Mouse (Mus musculus) granulocyte monocyte progenitor cell, adult 5-6 weeks (primary cell): Measurements from ENCODE around the gene Slc13a1. TPM values are rescaled to one million over a fixed set of nuclear protein-coding genes. Genes with fewer than 3 reads are reported as not detected.
"Not testable (repeated sequence)": the region's sequence is repeated elsewhere in the genome, so short reads cannot be mapped to it uniquely, and the experiment has no call there.

Source experiments
- ATAC-seq: replicated peaks from 2 replicates; pipeline ENCODE4 v1.8.0; 2016; ENCODE audit warnings: mild to moderate bottlenecking, moderate TSS enrichment, inconsistent platforms; ENCODE audit not compliant: poor library complexity, severe bottlenecking
- total RNA-seq, 2 experiments: library from RNA; stranded (forward) in 1 of 2; stranded (reverse) in 1 of 2; fragments of 200-712, 200-1000 nt in 1 of 2; fragments of >200 nt in 1 of 2; fragmentation: Nextera tagmentation in 1 of 2; gene quantifications; 2 replicates each; pipeline ENCODE4 v1.2.3; 2014 to 2017

The Slc13a1 gene
- total RNA-seq (2014; fragmentation: Nextera tagmentation) = not detected in 2 replicates
- total RNA-seq (2017) = not detected in 2 replicates

- no peak for ATAC-seq
These were observed at the start of gene Slc13a1 for GRCm38 (mm10) chr6:24167734-24168327. TSS of gene Slc13a1 (minus strand) at chr6:24168092.

GRCm38 (mm10) chr6:24207866-24208265 lies 40.0 kb upstream of the Slc13a1 start:
- no peak for ATAC-seq

GRCm38 (mm10) chr6:24202226-24202625 lies 34.3 kb upstream of the Slc13a1 start:
- ATAC-seq = no peak

- ATAC-seq = no peak
These were observed 33.0 kb upstream of the Slc13a1 start for GRCm38 (mm10) chr6:24200644-24201484.

- ATAC-seq = not testable (repeated sequence)
These were observed 29.8 kb upstream of the Slc13a1 start for GRCm38 (mm10) chr6:24197501-24198195.

- ATAC-seq = not testable (repeated sequence)
These were observed 28.5 kb upstream of the Slc13a1 start for GRCm38 (mm10) chr6:24196406-24196805.

GRCm38 (mm10) chr6:24183439-24183838 lies 15.5 kb upstream of the Slc13a1 start:
- ATAC-seq = no peak

GRCm38 (mm10) chr6:24175393-24175792 lies 7.5 kb upstream of the Slc13a1 start:
- no peak for ATAC-seq

- ATAC-seq = no peak
These were observed 6.1 kb upstream of the Slc13a1 start for GRCm38 (mm10) chr6:24173951-24174350.

GRCm38 (mm10) chr6:24172736-24173135 lies 4.8 kb upstream of the Slc13a1 start:
- no peak for ATAC-seq

- peak; percentile 100 for ATAC-seq
These were observed 1.1 kb downstream of the Slc13a1 start for GRCm38 (mm10) chr6:24166772-24167171.

GRCm38 (mm10) chr6:24165249-24165648 lies 2.6 kb downstream of the Slc13a1 start:
- ATAC-seq = no peak

GRCm38 (mm10) chr6:24159795-24160194 lies 8.1 kb downstream of the Slc13a1 start:
- peak; percentile 59 for ATAC-seq

GRCm38 (mm10) chr6:24154901-24155300 lies 13.0 kb downstream of the Slc13a1 start:
- ATAC-seq = no peak

GRCm38 (mm10) chr6:24132951-24133350 lies 34.9 kb downstream of the Slc13a1 start:
- ATAC-seq = no peak

GRCm38 (mm10) chr6:24122632-24123031 lies 45.3 kb downstream of the Slc13a1 start:
- no peak for ATAC-seq

GRCm38 (mm10) chr6:24111614-24112013 lies 56.3 kb downstream of the Slc13a1 start:
- no peak for ATAC-seq

GRCm38 (mm10) chr6:24108471-24108870 lies 59.4 kb downstream of the Slc13a1 start:
- ATAC-seq = no peak

- no peak for ATAC-seq
These were observed 61.7 kb downstream of the Slc13a1 start for GRCm38 (mm10) chr6:24106157-24106556.

- no peak for ATAC-seq
These were observed 62.2 kb downstream of the Slc13a1 start for GRCm38 (mm10) chr6:24105681-24106080.

GRCm38 (mm10) chr6:24101281-24101680 lies 66.6 kb downstream of the Slc13a1 start:
- no peak for ATAC-seq
